Comparison of ENCODE assay signal across 11 mouse cellular contexts in the genomic region with DNA sequence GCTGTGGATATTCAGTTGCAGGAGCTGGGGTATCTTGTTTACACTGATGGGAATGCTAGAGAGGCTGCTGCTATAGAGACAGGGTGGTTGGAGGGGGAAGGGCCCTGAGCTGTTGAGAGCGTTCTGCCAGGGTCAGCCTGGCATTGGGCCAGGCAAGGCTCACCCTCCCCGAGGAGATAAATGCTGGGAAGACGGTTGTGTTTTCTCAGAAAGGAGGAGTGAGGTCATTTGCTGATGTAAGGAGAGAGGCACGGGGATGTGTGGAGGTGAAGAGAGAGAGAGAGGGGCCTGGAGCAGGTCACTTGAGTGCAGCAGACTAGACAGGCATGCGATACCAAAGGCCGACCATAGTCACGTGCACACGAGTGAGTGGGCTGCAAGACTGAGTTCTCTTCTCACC. TPM values are rescaled to one million over a fixed set of nuclear protein-coding genes. Genes with fewer than 3 reads are reported as not detected.
DNase-seq lines count a peak whose midpoint lies in the region; ATAC-seq and TF ChIP-seq lines count a peak whose summit lies in the region.
"Had no signal": no experiment of that assay in that cellular context is flagged by ENCODE, and none has a peak within 500 bp of the region (broad histone marks: within the 10 kb centered on the region; RNA-seq: fewer than 3 reads in every experiment).

No protein-coding gene starts in this region.

- H3K36me3 ChIP-seq in liver, embryonic 11.5 days (ENCODE audit: control insufficient read depth, insufficient read depth, low read length) = no peaks in the 10 kb centered on the region
- H3K36me3 ChIP-seq in liver, postnatal 0 days (replicated peaks; ENCODE audit: insufficient read depth, low read length) = no peaks in the 10 kb centered on the region
- no peaks in the 10 kb centered on the region for H3K36me3 ChIP-seq in kidney, postnatal 0 days (ENCODE audit: insufficient read depth, low read length)

- TF ChIP-seq CTCF in liver, postnatal 0 days (IDR thresholded peaks at IDR 0.05; ENCODE audit: low read depth) = no peak
- TF ChIP-seq CTCF in kidney, postnatal 0 days (IDR thresholded peaks at IDR 0.05; ENCODE audit: low read depth) = no peak

- TF ChIP-seq EP300 in liver, postnatal 0 days (IDR thresholded peaks at IDR 0.05; ENCODE audit: low read depth) = no peak

- peak; percentile 77 to 80 for DNase-seq in cerebellum, postnatal 10 days
- no peak for DNase-seq in cerebellum, adult 9-11 months
- peak; percentile 31 for DNase-seq in liver, embryonic 11.5 days (ENCODE audit: low spot score)
- no peak for DNase-seq in liver, postnatal 0 days
- peak; percentile 8 to 22 for DNase-seq in heart, adult 9 months (ENCODE audit: low spot score in 2 of 2)
- DNase-seq in kidney, postnatal 0 days (ENCODE audit: low spot score) = peak; percentile 83
- DNase-seq in thymus, postnatal 36 days = no peak
- DNase-seq in thymus, postnatal 25 days = no peak
- DNase-seq: embryo, embryonic 11 days; right cerebral cortex, postnatal 4 days had no signal

- no peak overlapping the region for H3K27ac ChIP-seq in liver, embryonic 11.5 days (ENCODE audit: low read depth, low read length)
- no peak overlapping the region for H3K27ac ChIP-seq in liver, postnatal 0 days (ENCODE audit: low read depth)
- no peak overlapping the region for H3K27ac ChIP-seq in kidney, postnatal 0 days

- no peaks in the 10 kb centered on the region for H3K4me1 ChIP-seq in liver, embryonic 11.5 days (replicated peaks; ENCODE audit: control insufficient read depth, insufficient read depth, low read length)
- H3K4me1 ChIP-seq in liver, postnatal 0 days (ENCODE audit: insufficient read depth) = no peaks in the 10 kb centered on the region
- no peaks in the 10 kb centered on the region for H3K4me1 ChIP-seq in kidney, postnatal 0 days (replicated peaks; ENCODE audit: insufficient read depth, low read length)
- H3K4me1 ChIP-seq: megakaryocyte, embryonic 14.5 days had no signal

- no peaks in the 10 kb centered on the region for H3K27me3 ChIP-seq in liver, embryonic 11.5 days (replicated peaks; ENCODE audit: control insufficient read depth, insufficient read depth, low read length)
- H3K27me3 ChIP-seq in liver, postnatal 0 days (ENCODE audit: insufficient read depth, low read length) = no peaks in the 10 kb centered on the region
- H3K27me3 ChIP-seq in kidney, postnatal 0 days (ENCODE audit: insufficient read depth, low read length) = no peaks in the 10 kb centered on the region
- H3K27me3 ChIP-seq: megakaryocyte, embryonic 14.5 days had no signal

- H3K9ac ChIP-seq in liver, embryonic 11.5 days (ENCODE audit: low read depth, low read length) = no peak overlapping the region
- H3K9ac ChIP-seq in liver, postnatal 0 days (replicated peaks) = no peak overlapping the region
- no peak overlapping the region for H3K9ac ChIP-seq in kidney, postnatal 0 days (ENCODE audit: low read depth, low read length)

- H3K4me2 ChIP-seq in liver, embryonic 11.5 days = no peak overlapping the region
- no peak overlapping the region for H3K4me2 ChIP-seq in liver, postnatal 0 days (ENCODE audit: low read depth, low read length)
- no peak overlapping the region for H3K4me2 ChIP-seq in kidney, postnatal 0 days (ENCODE audit: low read length)

- no peak overlapping the region for H3K4me3 ChIP-seq in liver, embryonic 11.5 days (ENCODE audit: low read depth, low read length)
- H3K4me3 ChIP-seq in liver, postnatal 0 days (ENCODE audit: low read depth, low read length) = no peak overlapping the region
- no peak overlapping the region for H3K4me3 ChIP-seq in kidney, postnatal 0 days (replicated peaks; ENCODE audit: low read depth, low read length)
- H3K4me3 ChIP-seq: megakaryocyte, embryonic 14.5 days had no signal

- 53% methylated on average over 8 of the region's 8 CpGs for WGBS in liver, embryonic 11.5 days
- 63% methylated on average over 8 of the region's 8 CpGs for WGBS in liver, postnatal 0 days (ENCODE audit: insufficient replicate concordance)
- 26% methylated on average over 8 of the region's 8 CpGs for whole genome bisulfite sequencing in kidney, postnatal 0 days

- ATAC-seq in liver, embryonic 11.5 days (replicated peaks; ENCODE audit: low FRiP score) = no peak; the same call in 1 of the 2 replicates
- ATAC-seq in liver, postnatal 0 days = no peak
- ATAC-seq in kidney, postnatal 0 days (replicated peaks; ENCODE audit: low FRiP score, low read depth) = peak; percentile 95

- H3K9me3 ChIP-seq in liver, embryonic 11.5 days (ENCODE audit: control insufficient read depth, low read length) = no peaks in the 10 kb centered on the region
- no peaks in the 10 kb centered on the region for H3K9me3 ChIP-seq in liver, postnatal 0 days (ENCODE audit: low read length)
- no peaks in the 10 kb centered on the region for H3K9me3 ChIP-seq in kidney, postnatal 0 days (replicated peaks; ENCODE audit: low read length)

RNA-seq across cellular contexts. Expression of gene Clip4, which starts 42.8 kb away (rescaled TPM):
- polyA plus RNA-seq in liver, embryonic 11.5 days (2014; fragmentation: Nextera tagmentation; extraction: Ambion mirVana) = 1.2 and 1.3 TPM in 2 replicates
- polyA plus RNA-seq in liver, postnatal 0 days (2015; fragmentation: Nextera tagmentation; extraction: Ambion mirVana) = 0.49 and 0.79 TPM in 2 replicates
- polyA plus RNA-seq in kidney, postnatal 0 days (2015; fragmentation: Nextera tagmentation; extraction: Ambion mirVana) = 6.2 and 6.9 TPM in 2 replicates

RNA-seq across cellular contexts. Expression of gene Pcare, which starts 58.4 kb away (rescaled TPM):
- polyA plus RNA-seq in liver, embryonic 11.5 days (2014; fragmentation: Nextera tagmentation; extraction: Ambion mirVana) = 0.04 TPM in 1 of 2 replicates, not detected in the other
- not detected in 2 replicates for polyA plus RNA-seq in liver, postnatal 0 days (2015; fragmentation: Nextera tagmentation; extraction: Ambion mirVana)
- not detected in 2 replicates for polyA plus RNA-seq in kidney, postnatal 0 days (2015; fragmentation: Nextera tagmentation; extraction: Ambion mirVana)

Comparison
In these comparisons a context has a peak if more than half of its experiments do, and no peak if none do; other contexts are left out.
1. DNase-seq: peak in cerebellum, postnatal 10 days (2 of 2), liver, embryonic 11.5 days (single experiment), heart, adult 9 months (2 of 2) and kidney, postnatal 0 days (single experiment); none in cerebellum, adult 9-11 months (single experiment), liver, postnatal 0 days (single experiment), thymus, postnatal 36 days (0 of 2) and thymus, postnatal 25 days (single experiment).